Comparison of ENCODE assay signal across 8 mouse cellular contexts in genomic region chr10:80917336-80917778, GRCm38 (mm10). TPM values are rescaled to one million over a fixed set of nuclear protein-coding genes. Genes with fewer than 3 reads are reported as not detected.
DNase-seq lines count a peak whose midpoint lies in the region; ATAC-seq and TF ChIP-seq lines count a peak whose summit lies in the region.

No protein-coding gene starts in this region.

- 2% methylated on average over 15 of the region's 15 CpGs for WGBS in embryonic facial prominence, embryonic 15.5 days
- WGBS in kidney, embryonic 15.5 days, result 2% methylated on average over 15 of the region's 15 CpGs
- 2% methylated on average over 15 of the region's 15 CpGs for WGBS in midbrain, embryonic 11.5 days

- H3K36me3 ChIP-seq in C2C12 (ENCODE audit: control insufficient read depth, insufficient read depth), result peaks cover 12% of the 10 kb centered on the region
- peaks cover 25% of the 10 kb centered on the region for H3K36me3 ChIP-seq in embryonic facial prominence, embryonic 15.5 days
- peaks cover 29% of the 10 kb centered on the region for H3K36me3 ChIP-seq in kidney, embryonic 15.5 days
- 0 out of 2 replicates have a peak, but pooled peaks cover 2% of the 10 kb centered on the region for H3K36me3 ChIP-seq in midbrain, embryonic 11.5 days (ENCODE audit: control insufficient read depth, insufficient read depth, low read length)

- peaks cover 18% of the 10 kb centered on the region for H3K79me3 ChIP-seq in C2C12 (ENCODE audit: low read depth)

- peak overlapping the region; percentile 91 for H3K4me3 ChIP-seq in C2C12 (ENCODE audit: insufficient read depth, poor library complexity, severe bottlenecking)
- peak overlapping the region; percentile 91 for H3K4me3 ChIP-seq in embryonic facial prominence, embryonic 15.5 days (replicated peaks)
- peak overlapping the region; percentile 86 for H3K4me3 ChIP-seq in kidney, embryonic 15.5 days (replicated peaks)
- peak overlapping the region; percentile 67 for H3K4me3 ChIP-seq in midbrain, embryonic 11.5 days (ENCODE audit: low read depth, low read length)

- ATAC-seq in embryonic facial prominence, embryonic 15.5 days (ENCODE audit: insufficient number of reproducible peaks, low FRiP score, low TSS enrichment, low read depth), result peak; percentile 41; the same call in 1 of the 2 replicates
- ATAC-seq in kidney, embryonic 15.5 days (replicated peaks; ENCODE audit: low FRiP score), result peak; percentile 55
- peak; percentile 52 for ATAC-seq in midbrain, embryonic 11.5 days (ENCODE audit: low FRiP score)

- no peak for TF ChIP-seq CTCF in C2C12 (IDR thresholded peaks at IDR 0.05; ENCODE audit: control insufficient read depth, insufficient read depth, insufficient read length)

- peak overlapping the region; percentile 80 for H3K27ac ChIP-seq in embryonic facial prominence, embryonic 15.5 days (replicated peaks)
- peak overlapping the region; percentile 80 for H3K27ac ChIP-seq in kidney, embryonic 15.5 days
- H3K27ac ChIP-seq in midbrain, embryonic 11.5 days (ENCODE audit: low read depth, low read length), result peak overlapping the region; percentile 5; the same call in 1 of the 2 replicates

- peak overlapping the region; percentile 79 for H3K9ac ChIP-seq in embryonic facial prominence, embryonic 15.5 days
- H3K9ac ChIP-seq in kidney, embryonic 15.5 days, result peak overlapping the region; percentile 83
- H3K9ac ChIP-seq in midbrain, embryonic 11.5 days (ENCODE audit: low read length), result peak overlapping the region; percentile 86

- H3K9me3 ChIP-seq in embryonic facial prominence, embryonic 15.5 days (replicated peaks), result no peaks in the 10 kb centered on the region
- H3K9me3 ChIP-seq in kidney, embryonic 15.5 days (replicated peaks), result no peaks in the 10 kb centered on the region
- H3K9me3 ChIP-seq in midbrain, embryonic 11.5 days (ENCODE audit: control insufficient read depth, low read length), result no peaks in the 10 kb centered on the region

- peak overlapping the region; percentile 75 for H3ac ChIP-seq in C2C12 (ENCODE audit: control insufficient read depth, insufficient read length, low read depth)

- peaks cover 45% of the 10 kb centered on the region for H3K4me1 ChIP-seq in embryonic facial prominence, embryonic 15.5 days
- peaks cover 30% of the 10 kb centered on the region for H3K4me1 ChIP-seq in kidney, embryonic 15.5 days
- peaks cover 11% of the 10 kb centered on the region; the same call in 1 of the 2 replicates for H3K4me1 ChIP-seq in midbrain, embryonic 11.5 days (ENCODE audit: control insufficient read depth, insufficient read depth, low read length)

- no peaks in the 10 kb centered on the region for H3K27me3 ChIP-seq in C2C12 (ENCODE audit: control insufficient read depth, insufficient read depth, insufficient read length)
- no peaks in the 10 kb centered on the region for H3K27me3 ChIP-seq in embryonic facial prominence, embryonic 15.5 days
- no peaks in the 10 kb centered on the region; the same call in 1 of the 2 replicates for H3K27me3 ChIP-seq in kidney, embryonic 15.5 days
- no peaks in the 10 kb centered on the region for H3K27me3 ChIP-seq in midbrain, embryonic 11.5 days (ENCODE audit: control insufficient read depth, insufficient read depth, low read length)

- peak overlapping the region; percentile 93 for H3K4me2 ChIP-seq in embryonic facial prominence, embryonic 15.5 days (replicated peaks)
- H3K4me2 ChIP-seq in kidney, embryonic 15.5 days, result peak overlapping the region; percentile 88
- peak overlapping the region; percentile 98 for H3K4me2 ChIP-seq in midbrain, embryonic 11.5 days

- peaks cover 57% of the 10 kb centered on the region for H3K79me2 ChIP-seq in C2C12 (ENCODE audit: control insufficient read depth, insufficient read depth)

- peak; percentile 75 for DNase-seq in cerebellum, adult 9-10 months
- DNase-seq in cerebellum, adult 11 months, result no peak
- no peak for DNase-seq in midbrain, embryonic 11.5 days (ENCODE audit: low spot score, missing footprints)
- no peak for DNase-seq in gastrocnemius, adult 18-20 months (ENCODE audit: low spot score)
- DNase-seq in gastrocnemius, postnatal 4 days (ENCODE audit: low spot score in 2 of 2), result no peak

TF ChIP-seq in C2C12, 6 proteins besides CTCF, POLR2A, EP300 and RAD21:
- TF ChIP-seq MAX (IDR thresholded peaks at IDR 0.05) (no peak), MYOD1 (IDR thresholded peaks at IDR 0.05; ENCODE audit: control insufficient read depth, insufficient read length, low read depth) (no peak), CEBPB (IDR thresholded peaks at IDR 0.05; ENCODE audit: low read depth) (no peak), MYOG (IDR thresholded peaks at IDR 0.05; ENCODE audit: control insufficient read depth, extremely low read depth, insufficient read length) (no peak), USF1 (IDR thresholded peaks at IDR 0.05; ENCODE audit: low read depth) (no peak), FOSL1 (IDR thresholded peaks at IDR 0.05; ENCODE audit: insufficient read depth, low read length, poor library complexity, severe bottlenecking) (no peak)

RNA-seq across cellular contexts. Expression of gene Lmnb2, which starts 0.7 kb away (rescaled TPM):
- polyA plus RNA-seq in C2C12 (2012; fragmentation: generic; extraction: Trizol), result 66.4 TPM
- 56.7 and 60.1 TPM in 2 replicates for polyA plus RNA-seq in embryonic facial prominence, embryonic 15.5 days (2015; fragmentation: Nextera tagmentation; extraction: Ambion mirVana)
- 55.0 and 59.3 TPM in 2 replicates for polyA plus RNA-seq in kidney, embryonic 15.5 days (2015; fragmentation: Nextera tagmentation; extraction: Ambion mirVana)
- 19.4 and 19.7 TPM in 2 replicates for polyA plus RNA-seq in midbrain, embryonic 11.5 days (2014; fragmentation: Nextera tagmentation; extraction: Ambion mirVana)
- total RNA-seq in gastrocnemius, adult 18-20 months (2021), result 1 to 10 TPM; 2.7 to 3.2 TPM
- total RNA-seq in gastrocnemius, postnatal 4 days (2021), result 10 to 100 TPM; 46.8 to 50.5 TPM

RNA-seq across cellular contexts. Expression of gene Gadd45b, which starts 12.5 kb away (rescaled TPM):
- polyA plus RNA-seq in C2C12 (2012; fragmentation: generic; extraction: Trizol), result 37.2 TPM
- polyA plus RNA-seq in embryonic facial prominence, embryonic 15.5 days (2015; fragmentation: Nextera tagmentation; extraction: Ambion mirVana), result 43.7 and 46.6 TPM in 2 replicates
- 18.0 and 20.8 TPM in 2 replicates for polyA plus RNA-seq in kidney, embryonic 15.5 days (2015; fragmentation: Nextera tagmentation; extraction: Ambion mirVana)
- polyA plus RNA-seq in midbrain, embryonic 11.5 days (2014; fragmentation: Nextera tagmentation; extraction: Ambion mirVana), result 10.1 and 11.3 TPM in 2 replicates
- 10 to 100 TPM; 17.3 to 25.0 TPM for total RNA-seq in gastrocnemius, adult 18-20 months (2021)
- 10 to 100 TPM; 13.5 to 16.3 TPM for total RNA-seq in gastrocnemius, postnatal 4 days (2021)

RNA-seq across cellular contexts. Expression of gene Timm13, which starts 16.6 kb away (rescaled TPM):
- 263 TPM for polyA plus RNA-seq in C2C12 (2012; fragmentation: generic; extraction: Trizol)
- 337 and 339 TPM in 2 replicates for polyA plus RNA-seq in embryonic facial prominence, embryonic 15.5 days (2015; fragmentation: Nextera tagmentation; extraction: Ambion mirVana)
- 365 and 368 TPM in 2 replicates for polyA plus RNA-seq in kidney, embryonic 15.5 days (2015; fragmentation: Nextera tagmentation; extraction: Ambion mirVana)
- 321 and 347 TPM in 2 replicates for polyA plus RNA-seq in midbrain, embryonic 11.5 days (2014; fragmentation: Nextera tagmentation; extraction: Ambion mirVana)
- 100 to 1,000 TPM; 109 to 127 TPM for total RNA-seq in gastrocnemius, adult 18-20 months (2021)
- 100 to 1,000 TPM; 120 to 134 TPM for total RNA-seq in gastrocnemius, postnatal 4 days (2021)

RNA-seq across cellular contexts. Expression of gene Tmprss9, which starts 45.7 kb away (rescaled TPM):
- polyA plus RNA-seq in C2C12 (2012; fragmentation: generic; extraction: Trizol), result 0.02 TPM
- 0.04 and 0.05 TPM in 2 replicates for polyA plus RNA-seq in embryonic facial prominence, embryonic 15.5 days (2015; fragmentation: Nextera tagmentation; extraction: Ambion mirVana)
- polyA plus RNA-seq in kidney, embryonic 15.5 days (2015; fragmentation: Nextera tagmentation; extraction: Ambion mirVana), result 0.04 TPM in 1 of 2 replicates, not detected in the other
- polyA plus RNA-seq in midbrain, embryonic 11.5 days (2014; fragmentation: Nextera tagmentation; extraction: Ambion mirVana), result not detected in 2 replicates
- total RNA-seq in gastrocnemius, adult 18-20 months (2021), result not detected
- total RNA-seq in gastrocnemius, postnatal 4 days (2021), result under 1 TPM in 1 of 2 experiments, not detected in 1; 0.10 TPM

Comparison
In these comparisons a context has a peak if more than half of its experiments do, and no peak if none do; other contexts are left out.
1. H3K27ac ChIP-seq: peak in every context shown above with its lines; median percentile 80 in embryonic facial prominence, embryonic 15.5 days; 80 in kidney, embryonic 15.5 days; 5 in midbrain, embryonic 11.5 days.